Mouse (Mus musculus): ENCODE measurements around the gene R3hdm2.

DNA sequence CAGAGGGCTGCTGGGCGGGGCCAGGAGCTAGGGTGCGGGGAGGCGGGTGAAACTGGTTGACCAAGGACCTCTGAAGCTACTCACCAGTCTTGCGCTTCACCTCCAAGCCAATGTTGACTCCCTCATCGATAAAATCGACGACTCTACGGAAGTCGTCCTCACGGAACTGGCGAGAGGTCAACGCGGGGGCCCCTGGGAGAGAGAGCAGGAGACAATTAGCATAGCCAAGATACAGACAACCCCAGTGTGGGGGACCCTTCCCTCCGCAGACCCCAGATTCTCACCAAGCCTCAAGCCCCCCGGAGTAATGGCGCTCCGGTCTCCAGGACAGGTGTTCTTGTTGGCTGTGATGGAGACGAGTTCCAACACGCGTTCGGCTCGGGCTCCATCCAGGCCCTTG is 137.8 kb downstream of the R3hdm2 start:
- TF ChIP-seq CHD2 (IDR thresholded peaks at IDR 0.05; ENCODE audit: low read length): no peak
- TF ChIP-seq NRF1 (IDR thresholded peaks at IDR 0.05; ENCODE audit: insufficient read depth, low read depth, low read length, poor library complexity, severe bottlenecking): no peak
- TF ChIP-seq EP300 (IDR thresholded peaks at IDR 0.05; ENCODE audit: low read depth in 1 of 2, low read length in 2 of 2): no peak
- TF ChIP-seq POLR2A (IDR thresholded peaks at IDR 0.05; ENCODE audit: control insufficient read depth in 1 of 2, insufficient read depth in 1 of 2, low read depth in 1 of 2, low read length in 2 of 2, poor library complexity in 1 of 2): no peak
- TF ChIP-seq CTCF (IDR thresholded peaks at IDR 0.05 in 2 of 3, conservative IDR thresholded peaks at IDR 0.05 in 1 of 3; ENCODE audit: control insufficient read depth in 1 of 3, insufficient read depth in 1 of 3, low read depth in 2 of 3, low read length in 3 of 3, poor library complexity in 1 of 3, severe bottlenecking in 1 of 3): no peak
- TF ChIP-seq GATA1 (IDR thresholded peaks at IDR 0.05; ENCODE audit: low read depth, low read length): no peak
- no peak for TF ChIP-seq SIN3A (IDR thresholded peaks at IDR 0.05; ENCODE audit: low read length)
- no peak for TF ChIP-seq TCF12 (IDR thresholded peaks at IDR 0.05; ENCODE audit: low read depth, low read length)
- TF ChIP-seq MEF2A (IDR thresholded peaks at IDR 0.05; ENCODE audit: extremely low read depth, insufficient replicate concordance, low read depth, low read length, poor library complexity, severe bottlenecking): no peak
- no peak for TF ChIP-seq HCFC1 (IDR thresholded peaks at IDR 0.05; ENCODE audit: low read depth, low read length)
- no peak for TF ChIP-seq TAL1 (IDR thresholded peaks at IDR 0.05; ENCODE audit: low read length)
- TF ChIP-seq USF2 (IDR thresholded peaks at IDR 0.05; ENCODE audit: borderline replicate concordance in 1 of 2, insufficient read depth in 1 of 2, low read depth in 1 of 2, low read length in 2 of 2): no peak

Data from MEL (cell line).